Mouse (Mus musculus): ENCODE data around the gene Rassf7. TPM values are rescaled to one million over a fixed set of nuclear protein-coding genes. Genes with fewer than 3 reads are reported as not detected.

Gene Rassf7
- total and polyA plus RNA-seq, 3 experiments: 4.1 to 11.6 (median 8.1) TPM

DNA sequence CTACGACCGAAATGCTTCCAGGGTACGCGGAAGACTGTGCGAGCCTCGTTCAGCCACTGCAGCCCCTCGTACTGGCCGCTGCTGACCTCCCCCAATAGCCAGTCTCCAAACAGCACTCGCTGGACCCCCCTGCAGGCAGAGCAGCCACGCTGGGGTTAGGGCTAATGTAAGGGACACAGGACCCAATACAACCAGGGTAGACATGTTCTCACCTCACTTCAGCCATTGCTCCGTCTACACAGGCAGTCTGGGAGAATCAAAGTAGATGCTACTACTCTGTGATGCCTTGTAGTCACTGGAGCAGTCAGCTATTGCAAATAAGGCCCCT is 49.7 kb downstream of the Rassf7 start:
- no peaks in the 10 kb centered on the region for H3K27me3 ChIP-seq (replicated peaks)
- in situ Hi-C loops (cut with MboI; ENCODE audit: low pct_ligation_motif_present, low pct_unique_long_range_greater_than_20kb, low sequenced_read_pairs) (loop anchor here (10.0 kb wide), 1 partner anchor 99 kb away; no protein-coding TSS in a partner anchor), dilution Hi-C loops (cut with MboI; ENCODE audit: extremely low pct_ligation_motif_present, extremely low pct_unique_long_range_greater_than_20kb, low sequenced_read_pairs) (no loop called here)
- TF ChIP-seq MYC (IDR thresholded peaks at IDR 0.05; ENCODE audit: low read depth, low read length) (no peak), MEF2A (IDR thresholded peaks at IDR 0.05; ENCODE audit: borderline replicate concordance, low read depth, low read length) (0 out of 2 replicates have a peak, but pooled peaks have one; percentile 1), JUN (IDR thresholded peaks at IDR 0.05; ENCODE audit: insufficient read depth, low read depth, low read length) (no peak), CHD2 (IDR thresholded peaks at IDR 0.05; ENCODE audit: low read length) (peak; percentile 20; the same call in 1 of the 2 replicates), MXI1 (IDR thresholded peaks at IDR 0.05; ENCODE audit: low read depth, low read length) (0 out of 2 replicates have a peak, but pooled peaks have one; percentile 31), USF2 (conservative IDR thresholded peaks at IDR 0.05; ENCODE audit: low read depth, low read length) (no peak), CTCF (conservative IDR thresholded peaks at IDR 0.05 in 1 of 2, IDR thresholded peaks at IDR 0.05 in 1 of 2; ENCODE audit: low read depth in 2 of 2, low read length in 2 of 2) (no peak), MAZ (IDR thresholded peaks at IDR 0.05; ENCODE audit: low read depth, low read length) (0 out of 2 replicates have a peak, but pooled peaks have one; percentile 6), POLR2A (IDR thresholded peaks at IDR 0.05; ENCODE audit: low read depth, low read length) (no peak), CHD1 (IDR thresholded peaks at IDR 0.05; ENCODE audit: low read depth, low read length) (no peak), ZKSCAN1 (IDR thresholded peaks at IDR 0.05; ENCODE audit: borderline replicate concordance, low read depth, low read length) (no peak), ZC3H11A (IDR thresholded peaks at IDR 0.05; ENCODE audit: low read depth, low read length) (no peak), RCOR1 (conservative IDR thresholded peaks at IDR 0.05; ENCODE audit: low read depth, low read length) (no peak), RAD21 (IDR thresholded peaks at IDR 0.05; ENCODE audit: low read depth, low read length) (no peak), USF1 (IDR thresholded peaks at IDR 0.05; ENCODE audit: low read depth, low read length) (no peak)
- H3K36me3 ChIP-seq (replicated peaks in 1 of 2; ENCODE audit: control insufficient read depth in 1 of 2, insufficient read depth in 1 of 2, low read length in 1 of 2): peaks cover 42 to 56% of the 10 kb centered on the region in 2 experiments
- peak overlapping the region; percentile 58 for H3K4me2 ChIP-seq (ENCODE audit: insufficient read depth, low read depth, poor library complexity, severe bottlenecking)
- H3K4me1 ChIP-seq (ENCODE audit: control insufficient read depth in 1 of 2, insufficient read depth in 2 of 2): peaks cover 14 to 27% of the 10 kb centered on the region in 2 experiments
- H3K27ac ChIP-seq (ENCODE audit: insufficient read depth, low read depth): peak overlapping the region; percentile 80
- no peak for DNase-seq (ENCODE audit: extremely low read depth)
- H3K9me3 ChIP-seq (replicated peaks; ENCODE audit: low read length): no peaks in the 10 kb centered on the region
- no peaks in the 10 kb centered on the region for H3K79me2 ChIP-seq (replicated peaks; ENCODE audit: control insufficient read depth, extremely low read depth, insufficient read depth, poor library complexity, severe bottlenecking)
- 0 out of 2 replicates have a peak overlapping the region, but pooled peaks have one; percentile 12 for H3K9ac ChIP-seq (ENCODE audit: insufficient read depth, low read depth)
- H3K4me3 ChIP-seq (replicated peaks in 1 of 3; ENCODE audit: low read depth in 2 of 3, low read length in 2 of 3, poor library complexity in 1 of 3): peak overlapping the region; percentile 63 to 83 (median 68)

DNA sequence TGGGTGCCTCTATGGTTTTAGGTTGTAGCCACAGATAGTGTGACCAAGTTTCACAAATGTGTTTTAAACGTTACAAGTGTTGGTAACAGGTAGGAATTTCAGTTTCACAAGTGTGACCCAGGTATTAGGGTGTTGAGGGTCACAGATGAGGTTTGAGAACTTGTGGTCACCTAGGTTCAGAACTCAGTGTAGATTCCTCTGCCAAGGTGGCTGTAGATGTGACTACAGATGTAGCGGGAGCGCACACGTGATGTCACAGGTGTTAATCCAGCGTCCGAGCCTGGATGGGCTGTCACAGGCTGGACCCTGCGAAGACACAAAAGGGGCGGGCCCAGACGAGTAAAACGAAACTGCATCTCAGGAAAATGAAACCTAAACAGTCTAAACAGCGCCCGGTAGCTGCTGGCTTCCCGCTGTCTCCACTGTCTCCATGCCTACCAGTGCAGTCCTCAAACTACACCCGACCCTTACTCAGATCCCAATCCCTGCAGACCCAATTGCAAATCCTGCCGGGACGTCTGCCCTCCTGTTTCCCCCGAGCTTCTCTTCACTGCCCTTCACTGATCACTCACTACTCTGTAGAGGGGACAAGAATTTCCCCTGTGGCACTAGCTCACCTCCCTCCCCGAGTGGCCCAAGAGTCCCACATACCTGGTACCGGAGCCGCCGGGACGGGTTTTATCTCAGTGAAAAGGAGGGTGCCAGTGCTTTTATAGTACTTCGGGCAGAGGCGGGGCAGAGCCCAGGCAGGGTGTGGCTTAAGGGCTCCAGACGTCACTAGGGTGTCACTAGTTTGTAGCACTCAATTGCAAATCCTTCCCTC is 50.3 kb downstream of the Rassf7 start, which contains the start of gene Irf7:
TSS of gene Irf7 (minus strand) at position 743 of the 823 bp plus-strand sequence.
- Histone ChIP-seq H3K4me3 (replicated peaks in 1 of 3; ENCODE audit: low read depth in 2 of 3, low read length in 2 of 3, poor library complexity in 1 of 3) (peak within 1 kb of the TSS; percentile 63 to 83 (median 68)), H3K9me3 (replicated peaks; ENCODE audit: low read length) (no peaks in the 10 kb centered on the region), H3K36me3 (replicated peaks in 1 of 2; ENCODE audit: control insufficient read depth in 1 of 2, insufficient read depth in 1 of 2, low read length in 1 of 2) (peaks cover 36 to 50% of the 10 kb centered on the region in 2 experiments), H3K4me2 (ENCODE audit: insufficient read depth, low read depth, poor library complexity, severe bottlenecking) (peak within 1 kb of the TSS; percentile 58), H3K27me3 (replicated peaks) (no peaks in the 10 kb centered on the region), H3K27ac (ENCODE audit: insufficient read depth, low read depth) (peak within 1 kb of the TSS; percentile 80), H3K9ac (ENCODE audit: insufficient read depth, low read depth) (peak within 1 kb of the TSS; percentile 87), H3K79me2 (replicated peaks; ENCODE audit: control insufficient read depth, extremely low read depth, insufficient read depth, poor library complexity, severe bottlenecking) (no peaks in the 10 kb centered on the region), H3K4me1 (ENCODE audit: control insufficient read depth in 1 of 2, insufficient read depth in 2 of 2) (peaks cover 14 to 27% of the 10 kb centered on the region in 2 experiments)
- peak; percentile 79 for DNase-seq (ENCODE audit: extremely low read depth)
- dilution Hi-C loops (cut with MboI; ENCODE audit: extremely low pct_ligation_motif_present, extremely low pct_unique_long_range_greater_than_20kb, low sequenced_read_pairs) (no loop called here), in situ Hi-C loops (cut with MboI; ENCODE audit: low pct_ligation_motif_present, low pct_unique_long_range_greater_than_20kb, low sequenced_read_pairs) (loop anchor here (10.0 kb wide), 1 partner anchor 99 kb away; no protein-coding TSS in a partner anchor)
- TF ChIP-seq ZC3H11A (IDR thresholded peaks at IDR 0.05; ENCODE audit: low read depth, low read length) (no peak), MAZ (IDR thresholded peaks at IDR 0.05; ENCODE audit: low read depth, low read length) (peak; percentile 71; the same call in 1 of the 2 replicates), POLR2A (IDR thresholded peaks at IDR 0.05; ENCODE audit: low read depth, low read length) (peak; percentile 77), ETS1 (conservative IDR thresholded peaks at IDR 0.05; ENCODE audit: low read depth, low read length) (peak; percentile 34; the same call in 1 of the 2 replicates), KAT2A (IDR thresholded peaks at IDR 0.05; ENCODE audit: insufficient replicate concordance, low read length) (no peak), E2F4 (IDR thresholded peaks at IDR 0.05; ENCODE audit: insufficient replicate concordance, low read depth, low read length) (no peak), UBTF (IDR thresholded peaks at IDR 0.05; ENCODE audit: low read depth, low read length) (no peak), JUND (conservative IDR thresholded peaks at IDR 0.05; ENCODE audit: low read depth, low read length) (no peak), CHD2 (IDR thresholded peaks at IDR 0.05; ENCODE audit: low read length) (peak; percentile 42), ELF1 (IDR thresholded peaks at IDR 0.05; ENCODE audit: low read depth, low read length) (0 out of 2 replicates have a peak, but pooled peaks have one; percentile 17), POLR2AphosphoS2 (IDR thresholded peaks at IDR 0.05; ENCODE audit: low read depth, low read length) (peak; percentile 87; the same call in 1 of the 2 replicates), NELFE (IDR thresholded peaks at IDR 0.05; ENCODE audit: low read depth, low read length) (peak; percentile 74), RAD21 (IDR thresholded peaks at IDR 0.05; ENCODE audit: low read depth, low read length) (no peak), TCF12 (IDR thresholded peaks at IDR 0.05; ENCODE audit: low read depth, low read length) (peak; percentile 50; the same call in 1 of the 2 replicates), MXI1 (IDR thresholded peaks at IDR 0.05; ENCODE audit: low read depth, low read length) (peak; percentile 70), PAX5 (IDR thresholded peaks at IDR 0.05; ENCODE audit: low read length) (no peak), RCOR1 (conservative IDR thresholded peaks at IDR 0.05; ENCODE audit: low read depth, low read length) (no peak), BHLHE40 (IDR thresholded peaks at IDR 0.05; ENCODE audit: low read depth, low read length) (peak; percentile 94), EP300 (IDR thresholded peaks at IDR 0.05; ENCODE audit: low read length) (peak; percentile 55; the same call in 1 of the 2 replicates), HCFC1 (IDR thresholded peaks at IDR 0.05; ENCODE audit: low read depth, low read length) (no peak), SMC3 (IDR thresholded peaks at IDR 0.05; ENCODE audit: low read depth, low read length) (no peak)

Measured in CH12.LX (cell line).